Mouse (Mus musculus) brown adipose tissue, adult 24 weeks (tissue): ENCODE measurements around the gene Tmem14c. TPM values are rescaled to one million over a fixed set of nuclear protein-coding genes. Genes with fewer than 3 reads are reported as not detected.
A peak's percentile ranks its signal among the peaks of the same experiment; 100 is the strongest.
"Not testable (repeated sequence)": the region's sequence is repeated elsewhere in the genome, so short reads cannot be mapped to it uniquely, and the experiment has no call there.

Source experiments
- H3K27ac ChIP-seq: fragments of 200-500 bp; replicated peaks from 2 replicates; pipeline ENCODE4 v1.5.1; 2012; ENCODE audit warnings: low read depth, mild to moderate bottlenecking, low read length
- H3K4me1 ChIP-seq: fragments of 200-500 bp; 2 replicates; pipeline ENCODE4 v1.6.1; 2012; ENCODE audit warnings: low read length, mixed read lengths; ENCODE audit not compliant: control insufficient read depth, insufficient read depth, insufficient read length
- H3K4me3 ChIP-seq: fragments of 200-500 bp; 2 replicates; pipeline ENCODE4 v1.5.1; 2012; ENCODE audit warnings: low read depth, mild to moderate bottlenecking, low read length, moderate library complexity; ENCODE audit not compliant: insufficient read depth
- polyA plus RNA-seq: library from polyadenylated mRNA; stranded (reverse); fragments of >200 nt; gene quantifications from 2 replicates; pipeline ENCODE4 v1.2.4, GENCODE M21; 2012; ENCODE audit not compliant: missing spikeins, insufficient read depth, insufficient read length

The Tmem14c gene
- polyA plus RNA-seq, 1 experiment, result 595 TPM

DNA sequence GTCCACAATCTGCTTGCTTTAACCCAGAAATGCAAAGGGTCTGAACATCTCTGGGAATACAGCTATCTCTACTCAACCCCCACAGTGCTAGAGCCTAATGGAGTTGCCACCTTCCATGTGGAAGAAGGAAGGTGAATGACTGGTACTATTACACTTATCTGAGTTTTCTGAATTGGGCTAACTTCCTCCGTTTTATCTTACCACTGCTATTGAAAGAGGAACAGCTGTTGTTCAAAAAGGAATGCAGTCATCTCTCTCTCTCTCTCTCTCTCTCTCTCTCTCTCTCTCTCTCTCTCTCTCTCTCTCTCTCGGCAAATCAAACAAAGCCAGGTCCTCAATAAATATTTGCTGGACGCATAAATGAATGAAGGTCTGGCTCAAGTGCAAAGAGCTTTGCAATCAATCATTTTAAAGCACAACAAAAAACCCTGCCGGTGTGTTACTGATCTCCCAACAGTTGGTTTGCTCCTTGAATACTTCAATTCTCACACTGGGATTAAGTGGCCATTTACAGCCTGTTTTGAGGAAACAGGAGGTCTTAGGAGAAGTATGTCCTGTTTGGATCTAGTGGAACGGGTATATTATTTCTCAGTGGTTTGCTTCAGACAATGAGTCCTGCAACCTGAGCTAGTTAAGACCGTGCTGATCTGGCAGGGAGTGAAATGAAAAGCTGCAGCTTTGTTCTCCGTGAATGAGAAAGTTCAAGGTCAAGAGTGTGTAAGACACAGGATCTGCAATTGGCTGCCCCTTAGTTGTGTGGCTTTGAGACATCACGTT, 21.4 kb upstream of the Tmem14c start:
- Histone ChIP-seq H3K27ac (no peak overlapping the region), H3K4me3 (no peak overlapping the region), H3K4me1 (no peaks in the 10 kb centered on the region)

DNA sequence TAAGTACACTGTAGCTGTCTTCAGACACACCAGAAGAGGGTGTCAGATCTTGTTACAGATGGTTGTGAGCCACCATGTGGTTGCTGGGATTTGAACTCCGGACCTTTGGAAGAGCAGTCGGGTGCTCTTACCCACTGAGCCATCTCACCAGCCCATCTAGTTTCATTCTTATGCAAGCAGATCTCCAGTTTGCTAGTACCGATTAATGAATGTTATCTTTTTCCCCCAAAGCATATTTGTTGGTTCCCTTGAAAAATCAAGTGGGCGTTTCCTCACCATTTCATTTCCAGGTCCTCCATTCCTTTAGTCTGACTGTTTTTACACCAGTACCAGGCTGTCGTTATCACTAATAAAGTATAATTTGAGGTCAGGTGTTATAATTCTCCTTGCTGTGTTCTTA, 17.6 kb upstream of the Tmem14c start:
- not testable (repeated sequence) for H3K4me3 ChIP-seq, H3K4me1 ChIP-seq, H3K27ac ChIP-seq

DNA sequence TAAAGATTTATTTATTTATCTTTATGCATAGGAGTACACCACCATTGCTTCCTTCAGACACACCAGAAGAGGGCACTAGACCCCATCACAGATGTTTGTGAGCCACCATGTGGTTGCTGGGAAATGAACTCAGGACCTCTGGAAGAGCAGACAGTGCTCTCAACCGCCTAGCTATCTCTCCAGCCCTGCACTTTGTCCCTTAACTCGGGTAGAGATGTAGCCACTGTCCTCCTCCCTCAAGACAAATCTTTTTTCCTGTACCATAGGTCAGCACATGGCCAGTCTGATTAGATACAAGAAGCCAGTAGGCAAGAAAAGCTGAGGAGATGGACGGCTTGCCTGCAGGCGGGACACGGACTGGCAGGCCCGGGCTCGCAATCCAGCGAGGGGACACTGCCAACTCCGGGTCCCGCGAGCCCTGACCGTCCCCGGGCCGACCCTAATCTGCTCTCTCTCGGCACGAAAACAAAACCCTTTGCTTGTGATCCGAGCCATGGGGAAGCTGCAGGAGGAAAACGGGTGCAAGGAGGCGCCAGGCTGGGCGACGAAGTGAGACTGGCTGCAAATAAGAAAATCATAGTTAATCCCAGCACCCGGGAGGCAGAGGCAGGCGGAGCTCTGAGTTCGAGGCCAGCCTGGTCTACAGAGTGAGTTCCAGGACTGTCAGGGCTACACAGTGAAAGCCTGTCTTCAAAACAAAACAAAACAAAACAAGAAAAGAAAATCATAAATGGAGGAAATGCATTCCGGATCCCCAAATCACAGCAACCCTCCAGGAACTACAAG, 15.8 kb upstream of the Tmem14c start:
- Histone ChIP-seq H3K27ac (peak overlapping the region; percentile 99), H3K4me1 (peaks cover 4% of the 10 kb centered on the region; the same call in 1 of the 2 replicates), H3K4me3 (peak overlapping the region; percentile 98)

DNA sequence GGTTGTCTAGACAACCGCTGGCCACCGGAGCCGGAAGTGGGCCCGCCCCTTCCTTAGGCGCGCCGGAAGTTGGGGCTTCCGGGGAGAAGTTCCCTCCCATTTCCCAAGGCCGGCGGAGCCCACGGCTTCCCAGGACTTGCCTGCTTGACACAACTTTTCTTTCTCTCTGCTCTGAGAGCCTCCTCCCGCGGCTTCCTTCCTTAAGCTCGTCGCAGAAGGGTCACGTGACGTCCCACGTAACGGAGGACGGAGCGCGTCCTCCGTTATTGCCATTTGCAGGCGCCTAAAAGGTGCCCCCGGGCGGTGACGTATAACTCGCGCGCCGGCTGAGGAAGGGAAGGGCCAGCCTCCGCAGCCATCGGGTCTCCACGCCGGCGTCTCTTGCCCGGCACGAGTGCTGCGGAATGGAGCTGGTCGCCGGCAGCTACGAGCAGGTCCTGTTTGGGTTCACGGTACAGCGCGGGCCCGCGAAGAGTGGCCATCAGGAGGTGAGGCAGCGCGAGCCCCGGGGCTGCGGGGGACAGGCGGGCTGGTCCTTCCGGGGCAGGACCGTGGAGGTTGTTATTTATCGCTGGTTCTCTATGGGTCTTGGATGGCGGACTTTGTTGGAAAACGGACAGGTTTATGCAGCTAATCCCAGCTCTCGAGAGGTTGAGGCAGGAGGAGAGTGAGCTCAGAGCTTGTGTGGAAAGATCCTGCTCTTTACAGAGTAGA, 15.0 kb upstream of the Tmem14c start, which contains the start of gene Pak1ip1:
Gene Pak1ip1, plus strand, starts transcription at position 98 of the 714 bp plus-strand sequence.
- Histone ChIP-seq H3K27ac (peak within 1 kb of the TSS; percentile 99), H3K4me3 (peak within 1 kb of the TSS; percentile 98), H3K4me1 (peaks cover 5% of the 10 kb centered on the region; the same call in 1 of the 2 replicates)

DNA sequence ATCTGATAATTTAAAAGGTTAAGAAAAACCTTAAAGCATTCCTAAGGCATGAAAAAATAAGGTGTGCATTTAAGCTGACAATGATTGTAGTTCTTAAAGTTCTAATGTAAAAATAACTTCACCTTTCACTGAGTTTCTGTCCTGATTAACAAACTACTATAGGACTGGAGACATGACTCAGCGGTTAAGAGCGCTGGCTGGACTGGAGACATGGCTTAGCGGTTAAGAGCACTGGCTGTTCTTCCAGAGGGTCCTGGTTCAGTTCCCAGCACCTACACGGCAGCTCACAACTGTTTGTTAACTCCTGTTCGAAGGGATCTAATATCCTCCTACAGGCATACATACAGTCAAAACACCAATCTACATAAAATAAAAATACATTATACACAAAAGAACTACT, 14.1 kb upstream of the Tmem14c start:
- Histone ChIP-seq H3K27ac (peak overlapping the region; percentile 45; the same call in 1 of the 2 replicates), H3K4me3 (peak overlapping the region; percentile 52), H3K4me1 (peaks cover 7% of the 10 kb centered on the region; the same call in 1 of the 2 replicates)

DNA sequence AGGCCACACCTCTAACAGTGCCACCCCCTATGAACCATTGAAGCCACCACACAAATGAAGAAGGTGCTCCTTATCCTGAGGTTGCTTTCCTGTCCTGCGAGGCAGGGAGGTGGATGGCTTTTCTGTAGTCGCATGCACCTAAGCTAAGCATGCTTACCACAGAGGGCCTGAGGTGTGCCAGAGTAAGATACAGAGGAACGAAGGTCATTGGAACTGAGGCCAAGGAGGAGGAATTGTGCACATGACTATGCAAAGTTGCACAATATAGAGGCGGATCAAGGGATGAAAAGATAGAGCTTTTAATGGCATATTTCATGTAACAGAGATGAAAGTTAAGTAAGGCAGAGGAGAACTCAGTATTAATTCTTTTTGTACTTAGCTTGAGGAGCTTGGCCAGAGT, 9.8 kb upstream of the Tmem14c start:
- H3K4me3 ChIP-seq, result no peak overlapping the region
- H3K4me1 ChIP-seq, result peaks cover 7% of the 10 kb centered on the region; the same call in 1 of the 2 replicates
- H3K27ac ChIP-seq, result peak overlapping the region; percentile 21; the same call in 1 of the 2 replicates

DNA sequence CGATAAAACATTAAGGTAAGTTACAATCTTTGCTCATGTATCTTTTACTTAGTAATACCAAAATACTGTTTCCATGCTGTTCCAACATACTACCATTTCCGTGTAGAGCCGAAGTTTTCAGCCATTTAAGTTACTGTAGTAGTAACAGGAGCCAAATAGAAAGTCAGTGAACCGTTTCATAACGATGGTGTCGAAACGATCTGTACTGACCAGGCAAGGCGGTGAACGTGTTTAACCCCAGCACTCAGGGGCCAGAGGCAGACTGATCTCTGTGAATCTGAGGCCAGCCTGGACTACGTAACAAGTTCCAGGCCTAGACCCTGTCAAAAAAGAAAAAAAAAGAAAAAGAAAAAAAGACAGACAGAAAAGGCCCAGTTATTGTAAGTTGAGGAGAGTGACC, 7.8 kb upstream of the Tmem14c start:
- 0 out of 2 replicates have a peak, but pooled peaks cover 3% of the 10 kb centered on the region for H3K4me1 ChIP-seq
- H3K4me3 ChIP-seq, result no peak overlapping the region
- no peak overlapping the region for H3K27ac ChIP-seq

DNA sequence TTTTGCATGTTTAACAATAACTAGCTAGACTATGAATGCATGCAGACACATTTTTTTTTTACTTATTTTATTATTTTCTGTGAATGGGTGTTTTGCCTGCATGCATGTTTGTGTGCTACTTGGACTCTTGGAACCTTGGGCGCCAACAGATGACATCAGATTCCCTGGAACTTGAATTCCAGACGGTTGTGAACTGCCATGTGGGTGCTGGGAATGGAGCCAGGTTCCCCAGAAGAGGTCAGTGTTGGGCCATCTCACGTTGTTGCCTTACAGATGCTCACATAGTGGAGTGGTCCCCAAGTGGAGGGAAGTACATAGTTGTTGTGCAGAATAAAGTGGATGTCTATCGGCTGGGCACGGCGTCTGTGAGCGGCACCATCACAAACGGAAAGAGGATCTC, 7.1 kb upstream of the Tmem14c start:
- 0 out of 2 replicates have a peak, but pooled peaks cover 3% of the 10 kb centered on the region for H3K4me1 ChIP-seq
- H3K4me3 ChIP-seq, result no peak overlapping the region
- H3K27ac ChIP-seq, result no peak overlapping the region

DNA sequence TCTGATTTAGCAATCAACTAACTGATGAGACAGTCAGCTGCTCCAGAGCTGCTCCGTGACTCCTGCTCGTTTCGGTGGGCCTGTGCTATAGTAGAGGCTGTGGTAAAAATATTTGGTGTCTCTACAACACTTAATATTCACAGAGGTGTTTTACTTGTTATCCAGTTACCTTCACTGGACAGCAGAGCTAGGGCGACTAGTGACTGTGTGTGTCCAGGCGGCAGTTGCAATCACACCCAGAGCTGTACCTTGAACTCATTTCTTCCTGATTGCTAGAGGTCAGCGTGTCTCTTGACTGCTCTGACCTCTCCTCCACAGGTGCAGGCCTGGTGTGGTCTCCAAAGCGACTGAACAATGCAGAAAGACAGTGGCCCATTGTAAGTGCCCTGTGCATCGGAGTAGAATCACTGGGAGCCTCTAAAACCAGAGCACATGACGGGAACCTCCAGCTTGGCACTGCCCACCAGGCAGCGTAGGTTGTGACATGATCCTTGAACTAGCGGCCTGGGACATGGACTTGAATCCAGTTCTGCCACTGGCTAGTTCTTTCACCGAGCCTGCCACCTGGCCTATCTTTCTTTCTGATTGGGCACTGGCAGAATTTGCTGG, 809 bp downstream of the Tmem14c start:
- Histone ChIP-seq H3K4me1 (peaks cover 21% of the 10 kb centered on the region), H3K27ac (peak overlapping the region; percentile 88), H3K4me3 (peak overlapping the region; percentile 73)

DNA sequence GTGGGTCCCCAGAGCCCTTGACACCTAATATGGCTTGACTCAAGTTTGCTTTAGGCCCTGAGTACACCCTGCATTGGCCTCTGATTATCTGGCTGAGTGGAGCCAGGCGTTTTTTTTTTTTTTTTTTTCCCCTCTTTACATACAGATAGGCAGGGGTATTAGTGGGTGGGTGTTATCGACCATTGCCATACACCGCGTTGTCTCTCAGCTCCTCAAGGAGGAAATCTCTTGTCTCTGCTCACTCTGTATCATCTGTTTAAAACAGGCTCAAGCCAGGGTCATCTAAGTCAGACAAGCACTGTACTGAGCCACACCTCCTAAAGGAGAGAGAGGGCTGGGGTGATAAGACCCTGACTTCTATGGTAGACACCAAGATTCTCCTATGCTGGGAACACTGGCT, 1.7 kb downstream of the Tmem14c start:
- Histone ChIP-seq H3K4me3 (peak overlapping the region; percentile 73), H3K27ac (0 out of 2 replicates have a peak overlapping the region, but pooled peaks have one; percentile 3), H3K4me1 (peaks cover 23% of the 10 kb centered on the region)

DNA sequence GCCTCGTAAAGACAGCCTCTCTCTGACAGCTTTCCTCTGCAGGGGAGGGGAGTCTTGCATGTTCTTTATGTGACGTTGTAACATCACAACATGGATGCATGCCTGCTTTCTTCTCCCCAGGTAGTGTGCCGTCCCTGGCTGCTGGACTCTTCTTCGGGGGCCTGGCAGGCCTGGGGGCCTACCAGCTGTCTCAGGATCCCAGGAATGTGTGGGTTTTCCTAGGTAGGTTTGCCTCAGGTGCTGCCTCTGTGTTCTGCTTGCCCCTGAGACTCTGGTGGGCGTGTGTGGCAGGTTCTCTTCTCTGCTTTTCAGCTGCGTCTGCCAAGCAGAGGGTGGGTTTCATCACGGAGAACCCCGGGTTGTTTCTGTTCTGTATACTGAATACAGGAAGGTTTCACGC, 2.1 kb downstream of the Tmem14c start:
- H3K4me1 ChIP-seq, result peaks cover 23% of the 10 kb centered on the region
- H3K27ac ChIP-seq, result 0 out of 2 replicates have a peak overlapping the region, but pooled peaks have one; percentile 3
- no peak overlapping the region for H3K4me3 ChIP-seq

DNA sequence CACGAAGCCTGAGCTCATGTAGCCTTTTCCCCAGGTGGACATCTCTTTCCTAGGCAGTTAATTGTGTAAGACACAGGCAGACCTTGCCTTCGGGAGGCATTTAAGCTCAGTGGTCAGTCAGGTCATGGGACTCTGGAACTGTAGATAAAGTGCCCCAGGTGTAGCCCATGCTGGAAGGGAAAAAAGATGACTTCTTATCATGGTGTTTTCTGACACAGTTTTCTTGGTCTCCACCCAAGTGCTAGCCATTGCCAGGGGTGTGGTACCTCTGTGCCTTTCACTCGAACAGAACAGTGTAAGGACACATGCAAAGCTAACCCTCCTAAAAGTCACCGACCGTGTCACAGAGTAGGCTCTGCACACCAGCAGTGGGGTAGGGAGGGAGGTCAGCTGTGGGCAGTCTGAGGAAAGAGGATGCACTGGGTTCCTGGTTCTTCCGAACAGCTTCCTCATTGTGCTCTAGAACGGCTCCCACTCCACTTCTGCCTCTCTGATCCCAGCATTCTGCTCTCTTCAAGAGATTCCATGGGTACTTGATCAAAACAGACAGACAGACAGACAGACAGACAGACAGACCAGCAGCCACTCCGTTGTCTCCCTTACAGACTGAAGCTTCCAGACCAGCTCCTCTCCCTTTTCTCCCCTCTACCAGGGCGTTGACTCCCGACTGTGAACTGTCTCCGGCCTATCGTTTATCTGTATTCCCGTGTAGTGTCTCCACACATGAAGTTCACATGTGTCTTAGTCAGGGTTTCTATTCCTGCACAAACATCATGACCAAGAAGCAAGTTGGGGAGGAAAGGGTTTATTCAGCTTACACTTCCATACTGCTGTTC, 2.9 kb downstream of the Tmem14c start:
- Histone ChIP-seq H3K4me1 (peaks cover 23% of the 10 kb centered on the region), H3K27ac (peak overlapping the region; percentile 24; the same call in 1 of the 2 replicates), H3K4me3 (no peak overlapping the region)

DNA sequence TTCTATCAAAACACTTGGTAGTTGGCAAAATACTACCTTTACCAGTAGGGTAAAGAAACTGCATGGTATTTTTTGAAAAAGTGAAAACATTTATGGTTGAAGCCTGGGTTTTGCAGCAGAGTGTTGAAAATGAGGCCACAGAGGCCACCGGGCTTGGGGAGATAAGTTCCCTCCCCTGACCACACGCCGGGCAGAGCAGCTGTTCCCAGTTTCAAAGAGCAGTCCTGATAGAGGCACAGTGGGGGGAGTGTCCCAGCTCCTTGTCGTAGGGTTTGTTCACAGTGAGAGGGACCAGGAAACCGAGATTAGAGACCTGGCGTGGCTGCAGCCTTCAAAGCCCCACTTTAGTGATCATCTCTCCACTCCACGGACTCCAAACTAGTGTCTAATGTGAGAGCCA, 4.4 kb downstream of the Tmem14c start:
- H3K27ac ChIP-seq, result peak overlapping the region; percentile 73
- no peak overlapping the region for H3K4me3 ChIP-seq
- peaks cover 23% of the 10 kb centered on the region for H3K4me1 ChIP-seq

DNA sequence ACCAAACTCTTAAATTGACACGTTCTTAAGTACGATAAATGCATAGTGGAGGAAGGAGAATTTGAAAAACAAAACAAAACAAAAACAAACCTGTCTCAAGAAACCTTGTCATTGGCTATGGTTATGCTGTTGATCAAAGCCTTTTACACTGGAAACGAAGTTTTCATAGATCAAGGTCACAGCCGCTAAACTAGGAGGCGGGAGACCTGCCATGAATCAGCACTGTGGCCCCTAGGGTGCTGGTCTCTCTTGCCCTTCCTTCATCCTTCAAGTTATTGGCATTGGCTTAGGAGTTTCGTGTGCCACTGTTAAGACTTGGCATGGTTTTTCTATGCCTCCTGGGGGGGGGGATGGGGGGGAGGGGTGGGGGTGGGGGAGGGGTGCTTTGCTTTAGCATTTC, 5.5 kb downstream of the Tmem14c start:
- Histone ChIP-seq H3K4me1 (peaks cover 23% of the 10 kb centered on the region), H3K27ac (peak overlapping the region; percentile 73), H3K4me3 (no peak overlapping the region)
